Mouse (Mus musculus) limb, embryonic 13.5 days (tissue): Measurements from ENCODE around the gene Itgad. TPM values are rescaled to one million over a fixed set of nuclear protein-coding genes. Genes with fewer than 3 reads are reported as not detected.

Experiments
- ATAC-seq: fragments of 200-750 bp; cut with Nextera tagmentation; 2 replicates; pipeline ENCODE4 v1.8.0; 2017; ENCODE audit warnings: low read depth, moderate number of reproducible peaks, moderate TSS enrichment; ENCODE audit not compliant: low FRiP score
- H3K27ac ChIP-seq: fragments of 300-500 bp; sonication (generic); 2 replicates; pipeline ENCODE4 v1.5.1; 2015; ENCODE audit warnings: inconsistent platforms, mild to moderate bottlenecking, moderate library complexity
- H3K27me3 ChIP-seq: fragments of 300-500 bp; sonication (generic); 2 replicates; pipeline ENCODE4 v1.6.1; 2015; ENCODE audit warnings: mild to moderate bottlenecking, inconsistent platforms
- H3K36me3 ChIP-seq: fragments of 300-500 bp; sonication (generic); 2 replicates; pipeline ENCODE4 v1.6.1; 2015; ENCODE audit warnings: inconsistent platforms, mild to moderate bottlenecking, moderate library complexity
- H3K4me1 ChIP-seq: fragments of 300-500 bp; sonication (generic); 2 replicates; pipeline ENCODE4 v1.6.1; 2015; ENCODE audit warnings: inconsistent platforms
- H3K4me2 ChIP-seq: fragments of 300-500 bp; sonication (generic); replicated peaks from 2 replicates; pipeline ENCODE4 v1.6.1; 2015; ENCODE audit warnings: inconsistent platforms, mild to moderate bottlenecking, moderate library complexity
- H3K4me3 ChIP-seq: fragments of 300-500 bp; sonication (generic); 2 replicates; pipeline ENCODE4 v1.5.1; 2015; ENCODE audit warnings: moderate library complexity, mild to moderate bottlenecking, inconsistent platforms
- H3K9ac ChIP-seq: fragments of 300-500 bp; sonication (generic); 2 replicates; pipeline ENCODE4 v1.6.1; 2015; ENCODE audit warnings: mild to moderate bottlenecking, inconsistent platforms
- H3K9me3 ChIP-seq: fragments of 300-500 bp; sonication (generic); 2 replicates; pipeline ENCODE4 v1.6.1; 2016; ENCODE audit warnings: inconsistent platforms
- WGBS: fragments of 180-500 bp; shearing (Covaris S2); methylation state at CpG from one replicate; pipeline ENCODE4 v1.1.7; 2015; 5-methylcytosine and 5-hydroxymethylcytosine counted together
- polyA plus RNA-seq: library from polyadenylated mRNA; unstranded; fragments of >200 nt; fragmentation: Nextera tagmentation; extraction: Ambion mirVana; gene quantifications from 2 replicates; pipeline ENCODE4 v1.2.1, GENCODE M21; 2015

The Itgad gene
- polyA plus RNA-seq, 1 experiment from 2014 or later: not detected

DNA sequence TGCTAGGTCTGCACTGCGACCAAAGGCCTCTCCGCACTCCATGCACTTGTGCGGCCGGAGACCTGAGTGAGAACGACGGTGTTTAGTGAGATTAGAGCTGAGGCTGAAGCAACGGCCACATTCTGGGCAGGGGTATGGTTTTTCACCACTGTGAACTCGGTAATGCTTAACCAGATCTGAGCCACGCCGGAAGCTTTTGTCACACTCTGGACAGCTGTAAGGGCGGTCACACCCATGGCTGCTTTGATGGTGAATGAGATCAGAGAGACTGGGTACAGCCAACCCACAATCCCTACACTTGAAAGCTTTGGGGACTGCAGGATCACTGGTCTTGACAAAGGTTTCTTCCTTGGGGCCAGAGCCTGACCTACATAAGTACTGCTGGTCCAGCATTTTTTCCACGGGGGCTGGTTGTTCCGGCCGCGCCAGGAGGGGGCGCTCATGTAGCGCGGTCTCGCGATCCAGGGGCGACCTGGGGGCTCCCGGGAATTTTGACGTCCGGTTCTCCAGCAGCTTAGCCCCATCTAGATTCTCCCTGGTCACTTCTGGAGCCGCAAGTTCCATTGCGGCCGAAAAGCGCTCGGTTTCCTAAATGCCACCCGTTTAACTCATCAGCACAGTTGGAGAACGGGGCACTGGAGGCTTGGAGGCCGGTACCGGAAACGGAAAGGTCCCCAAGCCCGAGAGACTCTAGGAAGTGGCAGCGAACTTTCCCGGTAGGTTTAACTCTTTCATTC is 82.8 kb downstream of the Itgad start, which contains the start of gene Armc5:
Armc5 (plus strand) TSS at position 487 of the 737 bp plus-strand sequence.
- Histone ChIP-seq H3K4me1 (peaks cover 30% of the 10 kb centered on the region), H3K4me3 (peak within 1 kb of the TSS; percentile 75), H3K4me2 (peak within 1 kb of the TSS; percentile 78), H3K36me3 (peaks cover 26% of the 10 kb centered on the region), H3K27me3 (no peaks in the 10 kb centered on the region), H3K9ac (peak within 1 kb of the TSS; percentile 82), H3K27ac (peak within 1 kb of the TSS; percentile 95), H3K9me3 (no peaks in the 10 kb centered on the region)
- 0 out of 2 replicates have a peak, but pooled peaks have one; percentile 12 for ATAC-seq
- WGBS: 26% methylated on average over 37 of the region's 37 CpGs

DNA sequence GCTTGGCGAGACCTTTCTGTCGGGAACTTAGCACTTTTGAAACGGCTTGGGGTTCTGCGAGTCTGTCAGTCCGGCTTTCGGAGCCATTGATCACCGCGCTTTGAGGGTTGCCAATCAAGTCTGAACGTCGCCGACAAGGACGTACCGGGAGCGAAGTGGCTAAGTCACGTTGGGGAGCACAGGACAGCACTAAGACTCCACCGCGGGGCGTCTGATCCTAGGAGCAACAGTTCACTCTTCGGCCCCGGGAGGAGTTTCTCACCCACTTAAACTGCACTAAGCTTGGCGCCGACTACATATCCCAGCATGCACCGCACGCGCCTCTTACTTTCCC is 83.4 kb downstream of the Itgad start:
- Histone ChIP-seq H3K4me1 (peaks cover 27% of the 10 kb centered on the region), H3K36me3 (peaks cover 32% of the 10 kb centered on the region), H3K9me3 (no peaks in the 10 kb centered on the region), H3K27ac (peak overlapping the region; percentile 95), H3K4me3 (peak overlapping the region; percentile 75), H3K9ac (peak overlapping the region; percentile 82), H3K27me3 (no peaks in the 10 kb centered on the region), H3K4me2 (peak overlapping the region; percentile 78)
- ATAC-seq: no peak
- under 1% methylated on average over 25 of the region's 25 CpGs for WGBS

DNA sequence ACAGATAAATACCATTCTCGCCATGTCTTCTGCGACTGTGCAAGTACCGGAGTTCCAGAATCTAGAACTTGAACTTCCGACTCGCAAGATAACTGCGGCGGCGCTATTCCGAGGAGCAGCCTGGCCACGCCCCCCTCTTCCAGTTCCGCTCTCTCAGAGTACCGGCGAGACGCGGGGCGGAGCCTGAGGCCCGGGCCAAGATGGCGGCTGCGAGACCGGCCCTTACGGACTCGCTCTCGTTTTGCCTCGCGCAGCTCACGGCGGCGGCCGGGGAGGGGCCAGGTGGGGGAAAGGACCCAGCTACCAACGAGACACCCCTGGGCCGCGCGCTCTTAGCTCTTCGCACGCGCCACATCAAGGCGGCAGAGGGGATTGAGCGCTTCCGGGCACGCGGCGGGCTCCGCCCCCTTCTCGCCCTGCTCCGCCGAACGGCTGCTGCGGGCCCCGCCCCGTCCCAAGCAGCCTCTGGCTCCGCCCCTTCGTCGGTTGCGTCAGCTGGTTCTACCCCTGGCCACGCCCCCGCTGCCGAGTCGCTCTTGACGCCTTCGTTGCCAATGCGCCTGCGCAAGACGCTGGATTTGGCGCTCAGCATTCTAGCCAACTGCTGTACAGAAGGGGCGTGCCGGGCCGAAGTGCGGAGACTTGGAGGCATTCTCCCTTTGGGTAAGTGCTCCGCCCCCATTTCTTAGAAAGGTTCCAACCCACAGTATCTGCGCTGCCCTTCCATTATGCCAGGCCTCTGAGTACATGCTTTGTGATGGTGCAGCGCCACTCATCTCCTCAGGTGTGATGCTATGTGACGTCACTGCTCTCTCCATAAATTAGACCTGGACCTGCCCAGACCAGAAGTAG is 84.0 kb downstream of the Itgad start, which contains the start of gene 9130023H24Rik:
9130023H24Rik (minus strand) TSS at position 105 of the 852 bp plus-strand sequence.
- Histone ChIP-seq H3K9me3 (no peaks in the 10 kb centered on the region), H3K4me3 (peak within 1 kb of the TSS; percentile 75), H3K4me1 (peaks cover 21% of the 10 kb centered on the region), H3K27me3 (no peaks in the 10 kb centered on the region), H3K36me3 (peaks cover 38% of the 10 kb centered on the region), H3K4me2 (peak within 1 kb of the TSS; percentile 78), H3K9ac (peak within 1 kb of the TSS; percentile 82), H3K27ac (peak within 1 kb of the TSS; percentile 95)
- peak; percentile 93 for ATAC-seq
- WGBS: under 1% methylated on average over 71 of the region's 72 CpGs

DNA sequence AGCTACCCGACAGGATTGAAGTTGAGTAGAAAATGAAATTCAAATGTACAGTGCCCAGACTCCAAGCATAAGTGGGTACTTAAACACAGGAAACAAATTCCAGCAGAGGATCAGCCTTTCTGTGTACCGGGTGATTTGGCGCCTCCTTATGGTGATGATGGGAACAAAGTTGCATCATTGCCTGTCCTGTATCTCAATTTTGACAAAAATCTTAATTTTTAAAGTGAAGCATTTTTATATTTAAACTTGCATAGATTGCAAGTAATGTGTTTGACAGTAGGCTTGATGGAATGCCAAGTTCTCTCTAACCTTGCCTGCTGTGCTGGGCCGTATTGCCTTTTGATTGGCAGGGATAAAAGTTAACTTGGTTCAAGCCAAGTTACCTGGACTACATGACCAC is 84.8 kb downstream of the Itgad start:
- Histone ChIP-seq H3K36me3 (peaks cover 42% of the 10 kb centered on the region), H3K27me3 (no peaks in the 10 kb centered on the region), H3K4me1 (peaks cover 19% of the 10 kb centered on the region), H3K4me2 (peak overlapping the region; percentile 78), H3K27ac (peak overlapping the region; percentile 85; the same call in 1 of the 2 replicates), H3K9ac (peak overlapping the region; percentile 61), H3K4me3 (peak overlapping the region; percentile 75), H3K9me3 (no peaks in the 10 kb centered on the region)
- 24% methylated on average over 4 of the region's 4 CpGs for WGBS
- ATAC-seq: no peak

DNA sequence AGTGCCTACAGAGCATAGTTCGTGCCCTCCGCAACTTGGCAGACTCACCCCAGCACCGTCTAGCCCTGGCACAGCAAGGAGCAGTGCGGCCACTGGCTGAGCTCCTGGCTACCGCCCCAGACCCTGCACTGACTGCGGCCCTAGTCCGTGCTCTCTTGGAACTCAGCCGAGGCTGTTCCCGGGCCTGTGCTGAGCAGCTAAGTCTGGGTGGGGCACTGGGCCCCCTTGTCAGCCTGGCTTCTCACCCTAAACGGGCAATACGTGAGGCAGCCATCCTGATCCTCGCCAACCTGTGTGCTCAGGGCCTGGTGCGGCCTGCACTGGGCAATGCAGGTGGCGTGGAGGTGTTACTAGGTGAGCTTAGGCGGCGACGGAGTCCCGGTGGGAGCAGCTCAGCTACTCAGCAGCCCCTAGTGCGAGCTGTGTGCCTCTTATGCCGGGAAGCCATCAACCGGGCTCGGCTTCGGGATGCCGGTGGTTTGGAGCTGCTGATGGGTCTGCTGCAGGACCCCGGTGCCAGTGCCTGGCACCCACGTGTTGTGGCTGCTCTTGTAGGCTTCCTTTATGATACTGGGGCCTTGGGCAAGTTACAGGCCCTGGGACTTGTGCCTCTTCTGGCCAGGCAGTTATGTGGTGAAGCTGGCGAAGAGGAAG is 86.1 kb downstream of the Itgad start:
- ATAC-seq: no peak
- H3K27ac ChIP-seq: no peak overlapping the region
- H3K4me1 ChIP-seq: peaks cover 19% of the 10 kb centered on the region
- WGBS: 93% methylated on average over 27 of the region's 27 CpGs
- H3K4me2 ChIP-seq: no peak overlapping the region; the same call in 1 of the 2 replicates
- H3K9me3 ChIP-seq: no peaks in the 10 kb centered on the region
- no peak overlapping the region for H3K4me3 ChIP-seq
- H3K36me3 ChIP-seq: peaks cover 55% of the 10 kb centered on the region
- peak overlapping the region; percentile 51 for H3K9ac ChIP-seq
- no peaks in the 10 kb centered on the region for H3K27me3 ChIP-seq

DNA sequence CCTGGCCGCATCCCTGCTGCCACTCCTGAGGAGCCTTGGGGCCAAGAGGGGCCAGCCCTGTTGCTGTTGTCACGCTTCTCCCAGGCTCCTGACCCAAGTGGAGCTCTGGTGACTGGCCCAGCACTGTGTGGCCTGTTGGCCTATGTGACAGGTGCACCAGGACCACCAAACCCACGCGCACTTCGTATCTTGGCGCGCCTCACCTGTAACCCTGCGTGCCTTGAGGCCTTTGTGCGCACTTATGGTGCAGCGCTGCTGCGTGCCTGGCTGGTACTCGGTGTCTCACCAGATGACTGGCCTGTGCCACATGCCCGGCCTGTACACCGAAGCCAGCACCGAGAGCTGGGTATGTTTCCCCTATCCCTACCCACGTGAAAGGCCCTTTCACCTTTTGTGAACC is 88.2 kb downstream of the Itgad start:
- H3K27ac ChIP-seq: no peak overlapping the region
- H3K4me1 ChIP-seq: peaks cover 26% of the 10 kb centered on the region
- WGBS: 96% methylated on average over 16 of the region's 16 CpGs
- no peaks in the 10 kb centered on the region for H3K27me3 ChIP-seq
- no peaks in the 10 kb centered on the region for H3K9me3 ChIP-seq
- H3K4me3 ChIP-seq: no peak overlapping the region
- H3K4me2 ChIP-seq: no peak overlapping the region
- no peak overlapping the region for H3K9ac ChIP-seq
- H3K36me3 ChIP-seq: peaks cover 53% of the 10 kb centered on the region
- ATAC-seq: no peak

DNA sequence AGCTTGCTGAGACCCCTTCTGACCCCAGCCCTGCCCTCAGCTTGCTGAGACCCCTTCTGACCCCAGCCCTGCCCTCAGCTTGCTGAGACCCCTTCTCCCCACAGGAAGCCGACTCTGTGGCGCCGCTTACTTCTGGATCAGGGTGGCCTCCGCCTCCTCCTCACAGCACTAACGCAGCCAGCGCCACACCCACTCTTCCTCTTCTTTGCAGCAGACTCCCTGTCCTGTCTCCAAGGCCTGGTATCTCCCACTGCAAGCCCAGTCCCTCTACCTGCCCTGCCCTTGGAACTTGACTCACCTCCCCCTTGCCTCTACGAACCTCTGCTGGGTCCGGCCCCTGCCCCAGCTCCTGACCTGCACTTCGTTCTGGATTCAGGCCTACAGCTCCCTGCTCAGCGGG is 89.7 kb downstream of the Itgad start:
- H3K27ac ChIP-seq: no peak overlapping the region
- no peak overlapping the region for H3K4me2 ChIP-seq
- WGBS: 72% methylated on average over 10 of the region's 10 CpGs
- H3K36me3 ChIP-seq: peaks cover 53% of the 10 kb centered on the region
- H3K4me3 ChIP-seq: no peak overlapping the region
- peaks cover 35% of the 10 kb centered on the region for H3K4me1 ChIP-seq
- no peaks in the 10 kb centered on the region for H3K9me3 ChIP-seq
- no peak for ATAC-seq
- no peak overlapping the region for H3K9ac ChIP-seq
- H3K27me3 ChIP-seq: no peaks in the 10 kb centered on the region

DNA sequence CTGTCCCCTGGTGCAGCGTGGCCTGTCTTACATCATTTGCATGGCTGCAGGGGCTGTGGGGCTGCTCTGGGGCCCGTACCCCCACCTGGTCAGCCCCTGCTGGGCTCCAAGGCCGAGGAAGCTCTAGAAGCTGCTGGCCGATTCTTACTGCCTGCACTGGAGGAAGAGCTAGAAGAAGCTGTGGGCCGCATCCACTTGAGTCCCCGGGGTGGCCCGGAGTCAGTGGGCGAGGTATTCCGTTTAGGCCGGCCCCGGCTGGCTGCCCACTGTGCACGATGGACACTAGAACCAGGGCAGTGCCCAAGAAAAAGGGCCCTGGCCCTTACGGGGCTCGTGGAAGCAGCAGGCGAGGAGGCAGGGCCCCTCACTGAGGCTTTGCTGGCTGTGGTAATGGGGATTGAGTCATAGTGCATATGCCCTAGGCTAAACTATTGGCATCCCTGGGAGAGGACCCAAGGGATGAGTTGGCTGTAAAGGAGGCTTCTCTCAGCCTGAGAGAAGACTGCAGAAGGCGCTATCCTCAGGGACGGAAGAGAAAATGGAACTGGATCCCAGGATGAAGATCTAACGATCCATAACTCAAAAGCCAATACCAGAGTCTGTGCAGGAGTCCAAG is 90.3 kb downstream of the Itgad start:
- WGBS: 81% methylated on average over 18 of the region's 18 CpGs
- H3K27me3 ChIP-seq: no peaks in the 10 kb centered on the region
- H3K9me3 ChIP-seq: no peaks in the 10 kb centered on the region
- H3K4me1 ChIP-seq: peaks cover 29% of the 10 kb centered on the region
- no peak for ATAC-seq
- no peak overlapping the region for H3K9ac ChIP-seq
- no peak overlapping the region for H3K27ac ChIP-seq
- no peak overlapping the region for H3K4me3 ChIP-seq
- peaks cover 57% of the 10 kb centered on the region for H3K36me3 ChIP-seq
- H3K4me2 ChIP-seq: no peak overlapping the region

DNA sequence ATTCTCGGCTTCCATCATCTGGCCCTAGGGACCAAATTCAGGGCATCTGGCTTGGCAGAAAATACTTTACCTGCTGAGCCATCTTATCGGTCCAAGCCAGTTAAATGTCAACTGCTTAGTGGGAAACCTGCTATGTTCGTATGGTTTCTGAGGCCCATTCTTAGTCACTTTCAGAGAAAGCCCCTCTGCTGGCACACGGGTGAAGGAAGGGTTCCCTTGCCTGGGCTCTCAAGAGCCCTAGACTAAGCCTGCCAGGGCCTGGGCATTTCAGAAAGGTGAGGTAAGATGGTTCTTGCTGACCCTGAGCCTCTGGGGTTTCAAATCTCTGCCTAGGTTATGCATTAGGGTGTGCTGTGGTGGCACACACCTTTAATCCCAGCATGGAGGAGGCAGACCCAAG is 91.4 kb downstream of the Itgad start:
- ATAC-seq: no peak
- Histone ChIP-seq H3K27ac (0 out of 2 replicates have a peak overlapping the region, but pooled peaks have one; percentile 89), H3K27me3 (no peaks in the 10 kb centered on the region), H3K9ac (0 out of 2 replicates have a peak overlapping the region, but pooled peaks have one; percentile 78), H3K9me3 (no peaks in the 10 kb centered on the region), H3K4me1 (peaks cover 27% of the 10 kb centered on the region), H3K36me3 (peaks cover 58% of the 10 kb centered on the region), H3K4me2 (peak overlapping the region; percentile 74; the same call in 1 of the 2 replicates), H3K4me3 (no peak overlapping the region)
- WGBS: 81% methylated on average over 4 of the region's 4 CpGs

DNA sequence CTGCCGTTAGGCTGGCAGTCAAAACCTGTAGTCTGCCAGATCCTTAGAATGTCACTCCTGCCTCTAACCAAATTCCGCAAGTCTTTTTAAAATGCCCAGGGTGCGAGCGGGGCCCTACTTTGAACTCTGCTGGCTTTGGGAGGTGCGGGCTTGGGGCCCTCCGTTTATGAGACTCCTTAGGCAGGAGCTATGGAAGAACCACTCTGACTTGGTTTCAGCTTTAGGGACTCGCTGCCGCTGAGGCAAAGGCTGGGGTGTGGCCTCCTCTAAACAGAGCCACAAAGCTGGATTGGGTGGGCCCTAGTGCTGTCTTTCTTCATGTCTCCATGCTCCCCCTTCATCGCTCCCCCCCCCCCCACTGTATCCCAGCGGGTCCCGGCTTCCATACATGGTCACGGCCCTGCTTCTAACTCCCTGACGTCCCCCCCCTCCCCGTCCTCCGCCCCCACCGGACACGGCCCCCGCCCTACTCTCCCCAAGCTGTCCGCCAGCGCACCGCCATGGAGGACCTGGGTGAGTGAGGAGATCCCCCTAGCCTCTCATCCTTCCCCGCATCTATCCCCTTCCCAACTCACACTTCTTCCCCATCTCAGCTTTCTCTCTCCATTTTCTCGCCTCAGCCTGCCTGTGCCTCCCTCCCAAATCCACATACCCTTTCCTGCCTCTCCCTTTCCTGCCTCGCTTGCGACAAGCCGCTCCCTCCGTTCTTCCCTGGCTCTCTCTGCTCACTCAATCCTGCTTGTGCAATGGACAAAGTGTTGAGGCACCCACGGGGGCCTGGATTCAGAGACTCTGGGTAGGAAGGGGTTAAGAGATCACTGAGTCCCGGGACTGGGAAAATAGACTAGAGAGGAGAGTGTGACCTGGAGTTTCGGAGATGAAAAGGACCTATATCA is 92.6 kb downstream of the Itgad start, which contains the start of gene Tgfb1i1:
Tgfb1i1 (plus strand) TSS at position 317 of the 896 bp plus-strand sequence.
- 2% methylated on average over 28 of the region's 30 CpGs for WGBS
- H3K9ac ChIP-seq: peak within 1 kb of the TSS; percentile 78
- H3K4me1 ChIP-seq: peaks cover 28% of the 10 kb centered on the region
- peaks cover 47% of the 10 kb centered on the region for H3K36me3 ChIP-seq
- H3K27ac ChIP-seq: peak within 1 kb of the TSS; percentile 89
- H3K27me3 ChIP-seq: no peaks in the 10 kb centered on the region
- peak; percentile 84 for ATAC-seq
- H3K9me3 ChIP-seq: no peaks in the 10 kb centered on the region
- H3K4me2 ChIP-seq: peak within 1 kb of the TSS; percentile 74
- H3K4me3 ChIP-seq: peak within 1 kb of the TSS; percentile 59
